Mouse (Mus musculus) testis, adult 2 months (tissue): ENCODE results near the gene Eif2a.

Experiments
- CTCF ChIP-seq: fragments of 200-500 bp; IDR thresholded peaks from 2 replicates; pipeline ENCODE4 v1.5.1; 2012; ENCODE audit warnings: low read depth, mild to moderate bottlenecking, inconsistent platforms, low read length, moderate library complexity; ENCODE audit not compliant: control insufficient read depth, insufficient read depth, insufficient replicate concordance
- POLR2A ChIP-seq: fragments of 200-500 bp; IDR thresholded peaks from 2 replicates; pipeline ENCODE4 v1.6.1; 2012; ENCODE audit warnings: low read depth, mild to moderate bottlenecking, inconsistent platforms, low read length, moderate library complexity; ENCODE audit not compliant: control insufficient read depth

GRCm38 (mm10) chr3:58556649-58557048 is 31.0 kb downstream of the Eif2a start:
- TF ChIP-seq CTCF (no peak), POLR2A (no peak)
